Mouse (Mus musculus) lung, postnatal 25 days (tissue): ENCODE results near the gene Shisa5.

Experiments used
- DNase-seq: peaks from one replicate; pipeline ENCODE4 v3.0.0; 2022; ENCODE audit warnings: low spot score

Shisa5 gene

DNA sequence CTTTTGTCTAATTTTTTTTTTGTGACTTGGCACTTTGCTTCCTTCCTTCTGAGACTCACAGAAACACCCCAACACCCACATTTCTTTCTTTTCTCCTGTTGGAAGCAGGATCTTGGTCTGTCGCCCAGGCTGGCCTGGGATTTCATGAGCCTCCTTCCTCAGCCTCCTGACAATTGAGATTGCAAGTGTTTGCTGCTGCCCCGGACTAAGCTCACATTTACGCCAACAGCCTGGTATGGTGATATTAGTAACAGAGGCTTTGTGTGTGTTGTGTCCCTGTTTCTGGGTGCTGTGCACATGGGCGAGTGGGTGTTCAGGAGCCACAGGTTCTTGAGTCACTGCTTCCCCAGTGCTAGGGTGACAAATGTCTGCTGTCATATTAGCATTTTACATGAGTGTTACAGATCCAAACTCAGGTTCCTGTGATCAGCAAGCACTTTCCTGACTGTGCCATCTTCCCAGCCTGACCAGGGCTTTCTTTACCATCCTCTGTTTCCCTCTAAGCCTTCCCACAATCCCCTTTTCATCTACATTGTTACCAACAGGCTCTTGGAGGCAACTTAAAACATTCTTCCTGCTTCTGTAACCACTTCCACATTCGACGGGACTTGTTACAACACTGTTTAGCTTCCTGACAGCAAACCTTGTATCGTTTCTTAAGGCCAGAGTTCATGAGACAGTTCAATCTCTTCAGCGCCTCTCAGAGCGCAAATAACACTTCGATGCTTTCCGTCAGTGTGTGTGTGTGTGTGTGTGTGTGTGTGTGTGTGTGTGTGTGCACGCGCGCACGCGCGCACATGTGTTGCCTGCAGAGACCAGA is 15.3 kb upstream of the Shisa5 start:
- peak; percentile 57 for DNase-seq

DNA sequence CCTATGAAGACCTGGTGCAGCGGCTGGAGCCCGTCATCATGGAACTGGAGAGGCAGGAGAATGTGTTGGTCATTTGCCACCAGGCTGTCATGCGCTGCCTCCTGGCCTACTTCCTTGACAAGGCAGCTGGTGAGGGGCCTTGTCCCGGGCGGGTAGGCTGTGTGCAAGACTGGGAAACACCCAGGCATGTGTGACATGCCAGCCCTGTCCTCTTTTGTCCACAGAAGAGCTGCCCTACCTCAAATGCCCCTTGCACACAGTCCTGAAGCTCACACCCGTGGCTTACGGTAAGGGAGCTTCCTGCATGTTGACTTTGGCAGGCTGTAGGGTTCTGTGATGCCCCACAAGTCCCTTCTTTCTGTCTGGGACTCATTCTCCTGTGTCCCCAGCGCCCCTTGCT is 10.8 kb upstream of the Shisa5 start:
- no peak for DNase-seq

DNA sequence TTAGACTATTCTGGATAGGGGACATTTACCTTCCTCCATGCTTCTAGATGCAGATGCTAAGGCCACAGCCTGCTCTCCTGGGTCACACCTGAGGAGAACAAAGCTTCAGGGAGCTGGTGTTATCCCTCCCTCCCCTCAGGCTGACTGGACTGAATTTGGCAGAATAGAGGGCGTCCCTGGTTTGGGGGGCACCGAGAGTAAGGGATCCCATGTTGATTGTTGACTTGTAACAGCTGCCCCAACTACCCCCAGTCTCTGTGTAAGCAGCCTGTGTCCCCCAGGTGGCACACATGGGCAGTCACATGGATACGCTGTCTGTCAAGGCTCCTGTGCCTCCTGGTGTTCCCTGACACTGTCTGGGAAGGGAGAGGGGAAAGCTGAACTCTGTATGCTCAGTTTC is 9.9 kb upstream of the Shisa5 start:
- DNase-seq = no peak

DNA sequence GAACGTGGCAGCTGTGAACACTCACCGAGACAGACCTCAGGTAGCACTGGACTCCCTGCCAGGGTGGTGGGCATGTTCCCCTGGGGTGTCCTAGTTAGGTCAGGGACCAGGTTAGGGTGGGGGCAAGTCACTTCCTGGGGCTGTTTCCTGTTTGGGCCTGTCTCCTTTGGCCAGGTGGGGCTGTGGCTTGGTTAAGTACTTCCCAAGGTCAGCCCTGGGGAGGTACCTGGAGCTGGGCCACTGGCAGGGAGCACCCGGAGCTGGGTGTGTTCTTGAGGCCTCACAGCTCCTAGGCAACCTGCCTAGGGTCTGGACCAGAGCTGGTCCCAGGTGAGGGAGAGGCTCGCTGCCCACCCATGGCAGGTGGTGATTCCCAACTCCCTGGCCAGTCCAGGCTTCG is 9.4 kb upstream of the Shisa5 start:
- no peak for DNase-seq

DNA sequence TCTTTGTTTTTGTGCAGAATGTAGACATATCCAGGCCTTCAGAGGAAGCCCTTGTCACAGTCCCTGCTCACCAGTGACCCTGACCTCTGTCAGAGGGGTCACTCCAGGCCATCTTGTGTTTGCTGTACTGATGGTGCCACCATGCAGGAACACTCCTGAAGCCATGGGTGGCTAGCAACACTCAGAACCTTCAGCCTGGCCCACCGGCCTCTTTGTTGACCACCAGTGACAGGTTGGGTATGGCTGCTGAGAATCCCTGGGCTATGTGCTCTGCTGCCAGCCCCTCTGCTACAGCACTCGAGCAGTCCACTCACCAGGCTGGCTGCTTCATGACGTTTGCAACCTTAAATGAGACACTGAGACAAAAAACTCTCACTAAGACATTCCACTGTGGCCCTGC is 8.1 kb upstream of the Shisa5 start:
- no peak for DNase-seq

DNA sequence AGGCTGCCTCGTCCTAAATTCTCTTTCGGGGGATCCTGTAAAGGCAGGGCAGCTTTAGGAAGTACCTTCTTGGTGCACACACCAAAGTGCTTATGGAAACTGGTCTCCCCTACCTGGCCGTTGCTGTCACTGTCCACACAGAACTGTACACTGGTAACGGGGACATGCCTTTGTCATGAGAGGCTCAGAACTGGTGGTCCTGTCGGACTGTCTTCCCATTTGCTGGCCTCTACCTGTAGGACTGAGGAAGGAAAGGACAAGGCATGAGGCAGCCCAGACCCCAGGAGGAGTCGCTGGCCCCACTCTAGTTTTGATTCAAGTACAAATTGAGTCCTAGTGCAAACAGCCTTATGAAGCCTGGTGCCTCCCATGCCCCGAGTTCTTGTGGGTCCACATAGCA is 7.4 kb upstream of the Shisa5 start:
- DNase-seq = no peak

DNA sequence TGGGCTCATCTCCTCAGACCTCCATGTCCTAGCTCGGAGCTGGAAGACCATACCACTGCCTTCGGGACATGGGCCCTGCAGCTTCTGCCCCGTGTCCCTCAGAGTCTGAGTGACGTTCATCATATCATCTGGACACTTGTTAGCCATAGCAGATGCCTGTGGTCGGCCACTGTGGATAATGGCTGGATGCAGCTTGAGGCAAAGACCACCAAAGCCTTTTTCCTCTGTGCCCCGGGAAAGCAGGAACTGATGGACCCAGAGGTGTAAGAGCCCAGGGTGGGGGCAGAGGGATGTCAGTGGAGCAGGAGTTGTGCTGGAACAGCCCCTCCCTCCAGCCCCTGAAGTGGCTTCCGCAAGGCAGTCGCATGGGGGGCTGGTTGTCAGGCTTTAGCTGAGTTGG is 6.7 kb upstream of the Shisa5 start:
- DNase-seq = no peak

DNA sequence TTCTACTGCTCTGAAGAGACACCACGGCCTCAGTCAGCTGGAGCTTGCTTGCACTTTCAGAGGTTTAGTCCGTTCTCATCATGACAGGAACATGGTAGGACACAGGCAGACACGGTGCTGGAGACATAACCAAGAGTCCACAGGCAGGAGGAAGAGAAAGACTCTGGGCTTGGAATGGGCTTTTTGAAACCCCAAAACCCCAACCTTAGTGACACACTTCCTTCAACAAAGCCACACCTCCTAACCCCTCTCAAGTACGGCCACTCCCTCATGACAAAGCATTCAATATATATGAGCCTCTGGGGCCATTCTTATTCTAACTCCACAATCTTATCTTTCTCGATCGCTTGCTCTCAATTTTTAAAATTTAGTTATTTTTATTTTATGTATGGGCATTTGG is 5.9 kb upstream of the Shisa5 start:
- DNase-seq = no peak

DNA sequence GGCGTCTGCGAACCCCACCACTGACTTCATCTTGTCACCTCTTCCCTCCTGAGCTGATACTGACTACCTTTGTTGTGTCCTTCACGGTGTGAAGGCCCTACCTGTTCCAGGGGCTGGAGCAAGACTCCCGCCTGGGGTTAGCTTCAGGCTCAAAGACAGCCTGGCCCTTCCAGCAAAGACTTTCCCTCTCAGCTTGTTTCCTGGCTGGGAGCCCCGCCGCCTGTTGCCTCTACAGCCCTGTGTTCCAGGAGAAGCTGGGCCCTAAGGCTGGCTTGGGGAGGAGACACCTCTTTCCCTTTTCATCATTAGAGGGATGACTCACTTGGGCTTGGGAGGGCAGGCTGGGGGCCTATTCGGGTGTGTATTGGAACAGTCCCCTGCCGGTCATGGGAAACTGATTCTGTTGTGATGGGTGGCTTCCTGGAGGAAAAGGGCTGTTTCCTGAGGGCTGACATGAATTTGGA is 568 bp downstream of the Shisa5 start:
- peak; percentile 83 for DNase-seq

DNA sequence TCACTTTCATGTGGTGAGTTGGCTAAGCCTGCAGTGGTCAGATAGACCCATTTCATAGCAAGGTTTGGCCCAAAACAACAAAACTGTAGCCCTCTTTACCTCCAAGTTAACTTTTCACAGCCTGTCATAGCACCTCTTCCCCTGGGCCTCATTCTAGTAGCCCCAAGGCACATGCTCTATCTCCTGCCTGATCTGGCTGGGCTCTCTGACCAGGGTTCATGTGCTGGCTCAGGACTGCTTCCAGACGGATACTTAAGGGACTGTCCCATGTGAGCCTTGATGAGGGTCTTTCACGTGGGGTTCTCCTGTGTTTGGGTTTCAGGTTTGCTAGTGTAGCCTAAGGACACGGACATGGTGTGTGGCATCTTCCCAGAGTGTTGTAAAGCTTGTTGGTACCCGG is 1.3 kb downstream of the Shisa5 start:
- no peak for DNase-seq

DNA sequence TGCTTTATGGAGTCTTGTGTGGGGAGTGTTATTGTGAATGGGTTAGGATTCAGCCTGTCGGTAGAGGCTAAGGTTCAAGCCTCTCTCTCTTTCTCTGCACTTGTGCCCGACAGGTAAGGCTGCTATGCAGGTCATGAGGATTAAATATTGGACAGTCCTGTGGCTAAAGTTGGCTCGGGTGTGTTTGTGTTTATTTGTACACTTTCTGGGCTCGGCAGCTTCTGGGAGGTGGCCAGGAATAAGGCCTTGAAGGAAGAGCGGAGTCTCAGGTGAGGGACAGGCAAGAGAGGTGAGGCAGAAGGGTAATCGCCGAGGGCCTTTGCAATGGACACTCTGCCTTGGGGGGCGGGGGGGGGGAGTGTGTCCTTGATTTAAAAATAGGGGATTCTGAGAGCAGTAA is 1.9 kb downstream of the Shisa5 start:
- no peak for DNase-seq

DNA sequence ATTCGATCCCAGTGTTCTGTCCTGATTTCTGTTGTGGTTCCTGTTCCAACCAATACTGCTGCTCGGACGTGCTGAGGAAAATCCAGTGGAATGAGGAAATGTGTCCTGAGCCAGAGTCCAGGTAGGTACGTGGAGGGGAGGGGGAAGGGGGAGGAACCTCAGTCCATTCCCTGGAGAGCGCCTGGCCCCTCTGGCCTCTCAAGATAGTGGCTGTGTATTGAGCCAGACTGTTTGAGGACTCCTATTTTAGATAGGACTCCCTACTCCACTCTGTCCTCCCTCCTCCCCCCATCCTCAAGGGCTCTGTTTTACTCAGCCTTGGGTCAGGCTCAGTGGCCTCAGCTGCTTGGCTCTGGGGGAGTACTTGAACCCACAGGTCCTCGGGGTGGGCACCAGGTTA is 2.5 kb downstream of the Shisa5 start:
- DNase-seq = peak; percentile 73

DNA sequence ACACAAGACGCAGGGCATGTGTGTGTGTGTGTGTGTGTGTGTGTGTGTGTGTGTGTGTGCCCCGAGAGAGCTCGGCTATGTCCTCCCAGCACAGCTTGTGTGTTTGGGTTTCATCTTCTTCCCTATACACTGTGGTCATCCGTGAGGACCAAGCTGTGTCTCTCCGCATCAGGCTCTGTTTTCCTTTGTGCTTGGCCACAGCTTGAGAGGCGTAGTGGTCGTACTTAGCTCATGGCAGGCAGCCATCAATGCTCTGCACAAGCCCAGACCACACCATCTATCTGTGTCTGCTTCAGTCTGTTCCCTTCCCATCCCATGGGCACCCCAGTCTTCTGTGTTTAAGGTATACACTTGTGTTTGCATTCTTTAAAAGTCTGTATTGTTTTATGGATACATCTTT is 3.0 kb downstream of the Shisa5 start:
- no peak for DNase-seq

DNA sequence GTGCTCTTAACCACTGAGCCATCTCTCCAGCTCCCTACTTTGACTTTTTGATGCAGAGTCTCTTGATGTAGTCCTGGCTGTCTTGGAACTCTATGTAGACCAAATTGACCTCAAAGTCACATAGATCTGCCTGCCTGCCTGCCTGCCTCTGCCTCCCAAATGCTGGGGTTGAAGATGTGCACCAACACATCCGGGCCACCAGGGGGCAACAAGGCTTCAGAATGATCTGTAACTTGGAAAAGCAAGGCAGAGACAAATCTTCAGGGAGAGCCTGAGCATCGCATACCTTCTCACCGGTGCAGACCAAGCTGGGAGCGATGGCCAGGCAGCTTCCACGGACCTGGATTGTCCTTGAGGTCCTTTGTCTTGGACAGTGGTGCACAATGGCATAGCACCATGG is 7.9 kb downstream of the Shisa5 start:
- peak; percentile 74 for DNase-seq

DNA sequence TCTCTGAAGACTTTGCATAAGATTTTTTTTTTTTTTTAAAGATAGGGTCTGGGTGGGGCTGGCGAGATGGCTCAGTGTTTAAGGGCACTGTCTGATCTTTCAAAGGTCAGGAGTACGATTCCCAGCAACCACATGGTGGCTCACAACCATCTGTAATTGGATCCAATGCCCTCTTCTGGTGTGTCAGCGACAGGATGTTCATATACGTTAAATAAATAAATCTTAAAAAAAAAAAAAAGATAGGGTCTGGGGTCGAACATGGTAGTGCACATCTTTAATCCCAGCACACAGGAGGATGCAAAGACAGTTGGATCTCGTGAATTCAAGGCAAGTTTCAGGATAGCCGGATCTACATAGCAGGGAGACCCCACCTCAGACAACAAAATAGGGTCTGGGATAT is 11.0 kb downstream of the Shisa5 start:
- no peak for DNase-seq

DNA sequence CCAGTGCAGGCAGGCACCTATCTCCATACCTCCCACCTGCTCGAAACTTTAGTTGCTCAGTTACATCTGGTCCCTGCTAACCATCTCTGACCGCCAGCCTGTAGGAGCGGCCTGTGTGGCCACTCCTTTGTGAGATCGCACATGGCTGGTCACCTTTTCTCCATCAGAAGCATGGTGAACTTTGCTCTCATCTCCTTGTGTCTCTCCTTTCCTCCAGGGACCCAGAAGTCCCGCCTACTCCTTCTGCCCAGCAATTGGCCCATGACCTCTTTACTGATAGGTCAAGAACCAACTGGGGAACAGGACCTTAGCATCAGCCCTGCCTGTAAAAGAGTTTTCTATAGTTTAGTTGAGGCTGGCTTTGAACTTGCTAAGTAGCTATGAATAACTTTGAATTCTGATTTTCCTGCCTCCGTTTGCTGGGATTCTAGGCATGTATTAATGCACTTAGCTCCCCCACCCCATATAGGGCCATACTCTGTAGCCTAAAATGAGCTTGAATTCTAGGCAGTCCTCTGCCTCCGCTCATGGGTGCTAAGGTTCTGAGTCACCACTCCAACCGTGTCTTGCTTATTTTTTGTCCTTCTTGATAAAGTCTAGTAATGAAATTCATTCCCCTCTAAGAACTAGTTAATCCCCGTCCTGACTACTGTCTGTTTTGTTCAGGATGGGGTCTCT is 11.8 kb downstream of the Shisa5 start:
- no peak for DNase-seq

DNA sequence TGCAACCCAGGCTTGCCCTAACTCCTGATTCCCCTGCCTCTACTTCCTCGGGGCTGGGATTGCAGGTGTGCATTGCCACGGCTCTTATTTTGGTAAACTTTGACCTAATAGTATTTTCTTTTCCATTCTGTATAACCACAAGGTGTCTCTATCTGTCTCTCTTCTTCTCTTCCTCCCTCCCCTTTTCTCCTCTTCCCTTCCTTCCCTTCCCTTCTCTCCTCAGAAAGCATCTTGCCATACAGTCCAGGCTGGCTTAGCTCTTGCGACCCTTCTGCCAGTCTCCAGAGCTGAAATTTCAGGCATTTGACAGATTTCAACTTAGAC is 12.3 kb downstream of the Shisa5 start:
- no peak for DNase-seq

DNA sequence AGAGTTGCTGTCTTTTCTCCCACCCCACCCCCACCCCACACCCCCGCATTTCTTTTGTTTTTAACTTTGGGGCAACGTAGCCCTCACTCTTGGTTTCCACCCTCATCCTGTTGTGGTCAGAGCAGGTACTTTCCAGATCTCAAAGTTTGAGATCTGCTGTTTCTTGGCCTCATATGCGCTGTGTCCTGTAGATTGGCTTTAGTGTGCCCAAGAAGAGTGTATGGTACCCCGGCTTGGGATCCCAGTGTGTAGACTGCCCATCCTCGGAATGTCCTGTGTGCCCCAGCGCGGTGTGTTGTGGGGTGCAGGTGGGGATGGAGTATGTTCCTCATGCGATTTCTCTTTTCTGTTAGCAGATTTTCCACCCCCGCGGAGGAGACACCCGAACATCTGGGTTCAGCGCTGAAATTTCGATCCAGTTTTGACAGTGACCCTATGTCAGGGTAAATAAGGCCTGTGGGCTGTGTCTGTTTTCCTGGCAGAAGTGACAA is 12.7 kb downstream of the Shisa5 start:
- no peak for DNase-seq

DNA sequence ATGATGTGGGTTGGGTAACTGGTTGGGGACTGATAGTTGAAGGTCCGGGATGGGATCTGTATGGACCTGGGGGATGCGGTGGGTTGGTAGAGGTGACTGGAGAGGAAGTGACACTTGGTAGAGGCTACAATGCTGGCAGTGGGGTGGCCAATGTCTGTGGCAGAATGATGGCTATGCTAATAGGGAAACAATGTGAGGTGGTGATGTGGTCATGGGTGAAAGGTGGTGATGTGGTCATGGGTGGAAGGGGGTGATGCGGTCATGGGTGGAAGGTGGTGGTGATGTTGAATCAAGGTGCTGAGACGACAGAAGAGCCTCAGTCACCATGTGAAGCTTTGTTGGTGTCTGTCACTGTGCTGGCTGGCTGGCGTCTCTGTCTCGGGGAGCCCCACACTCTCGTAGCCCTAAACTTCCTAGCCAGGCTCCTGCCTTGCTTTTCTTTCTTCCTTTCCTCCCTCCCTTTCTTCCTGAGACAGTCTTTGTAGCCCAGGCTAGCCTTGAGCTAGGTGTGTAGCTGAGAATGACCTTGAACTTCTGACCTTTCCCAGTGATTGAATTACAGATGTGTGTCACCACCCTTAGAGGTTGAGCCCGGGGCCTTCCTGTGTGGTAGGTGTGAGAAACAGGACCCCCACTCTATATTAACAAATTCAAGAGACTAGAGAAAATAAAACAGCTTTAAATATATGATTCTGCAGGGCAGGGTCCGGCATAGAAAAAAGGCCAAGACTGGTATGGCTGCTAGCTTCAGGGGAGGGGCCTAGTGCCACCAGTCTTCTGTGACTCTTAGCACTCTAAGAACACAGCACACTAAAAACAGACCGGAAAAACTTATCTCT is 13.5 kb downstream of the Shisa5 start:
- no peak for DNase-seq

DNA sequence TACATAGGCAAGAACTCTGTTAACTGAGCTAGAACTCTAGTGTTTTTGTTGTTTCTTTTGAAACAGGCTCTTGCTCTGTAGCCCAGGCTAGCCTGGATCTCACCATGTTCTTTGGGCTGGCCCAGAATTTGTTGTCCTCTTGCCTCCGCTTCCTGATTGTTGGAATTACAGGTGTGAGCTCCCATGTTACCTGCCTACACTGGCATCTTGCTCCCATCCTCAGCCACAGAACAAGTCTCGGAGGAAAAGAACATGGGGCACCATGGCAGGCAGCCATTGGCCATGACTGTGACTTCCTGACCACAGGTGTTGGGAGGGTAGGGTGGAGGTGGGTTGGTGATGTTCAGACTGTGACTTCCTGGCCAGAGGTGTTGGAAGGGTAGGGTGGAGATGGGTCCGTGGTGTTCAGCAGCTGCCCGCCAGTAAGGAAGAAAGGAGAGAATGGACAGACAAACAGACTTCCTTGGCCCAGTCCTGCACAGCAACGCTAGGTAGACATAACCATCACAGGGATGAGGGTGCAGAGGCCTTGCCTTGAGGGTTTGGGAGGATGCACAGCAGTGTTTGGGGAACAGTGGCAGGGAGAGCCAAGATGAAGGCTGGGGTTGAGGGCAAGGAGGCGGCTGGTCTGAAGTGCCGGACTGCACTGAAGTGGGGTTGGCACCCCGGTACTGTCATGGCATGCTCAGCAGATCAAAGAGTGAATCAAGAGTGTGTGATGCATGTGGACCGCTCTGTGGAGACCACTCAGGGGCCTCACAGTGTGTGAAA is 14.3 kb downstream of the Shisa5 start:
- DNase-seq = no peak

DNA sequence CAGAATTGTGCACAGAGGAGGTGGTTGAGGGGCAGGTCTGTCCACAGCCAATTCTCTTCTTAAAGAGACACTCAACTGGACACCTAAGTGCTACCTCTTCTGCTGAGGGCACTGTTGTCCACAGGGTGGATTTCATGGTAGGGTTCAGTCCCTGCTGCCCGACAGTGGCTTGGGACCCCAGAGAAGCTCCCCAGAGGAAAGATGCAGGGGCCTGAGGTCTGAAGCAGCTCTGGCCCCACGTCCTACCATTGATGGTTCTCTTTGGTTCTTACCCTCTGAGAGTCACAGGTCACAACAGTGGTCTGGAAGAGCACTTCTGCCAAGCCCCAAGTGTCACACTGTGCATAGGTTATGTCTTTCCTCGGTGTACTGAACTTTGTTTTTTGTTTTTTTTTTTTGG is 15.0 kb downstream of the Shisa5 start:
- no peak for DNase-seq

DNA sequence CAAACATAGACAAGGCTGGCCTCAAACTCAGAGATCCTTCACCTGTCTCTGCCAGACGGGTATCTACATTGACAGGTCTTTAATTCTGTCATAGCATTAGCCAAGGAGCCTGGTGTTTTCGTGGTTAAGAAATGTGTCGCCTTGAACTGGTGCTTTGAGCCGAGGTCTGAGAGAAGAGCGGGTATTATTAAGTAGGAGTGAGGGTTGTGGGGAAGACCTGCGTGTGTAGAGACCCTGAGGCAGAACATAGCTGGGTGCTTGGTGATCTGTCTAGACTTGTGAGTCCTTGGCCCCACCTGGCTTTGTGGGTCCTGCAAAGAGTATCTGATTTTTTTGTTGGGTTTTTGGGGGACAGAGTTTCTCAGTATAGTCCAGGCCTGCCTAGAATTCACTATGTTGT is 15.5 kb downstream of the Shisa5 start:
- DNase-seq = no peak
